Mouse (Mus musculus): Measurements from ENCODE around the gene Pigl.

Pigl gene

GRCm38 (mm10) chr11:62512529-62513080 is 54.3 kb downstream of the Pigl start:
- in situ Hi-C loops (cut with MboI, MseI) = loop anchor here in 1 of 2 experiments (5.0 kb wide), 1 partner anchor 200 kb away; no protein-coding TSS in a partner anchor

GRCm38 (mm10) chr11:62513311-62513710 is 55.1 kb downstream of the Pigl start:
- in situ Hi-C loops (cut with MboI, MseI) = loop anchor here in 1 of 2 experiments (5.0 kb wide), 1 partner anchor 201 kb away; no protein-coding TSS in a partner anchor

- in situ Hi-C loops (cut with MboI, MseI) = no loop called here
These were observed 60.7 kb downstream of the Pigl start for GRCm38 (mm10) chr11:62518991-62519390.

- in situ Hi-C loops (cut with MboI, MseI) = no loop called here
These were observed 64.0 kb downstream of the Pigl start for GRCm38 (mm10) chr11:62522283-62522682.

GRCm38 (mm10) chr11:62537089-62537488 is 78.8 kb downstream of the Pigl start:
- in situ Hi-C loops (cut with MboI, MseI) = no loop called here

GRCm38 (mm10) chr11:62537590-62537989 is 79.3 kb downstream of the Pigl start:
- in situ Hi-C loops (cut with MboI, MseI) = no loop called here

- in situ Hi-C loops (cut with MboI, MseI) = no loop called here
These were observed 80.2 kb downstream of the Pigl start for GRCm38 (mm10) chr11:62538321-62539088.

- in situ Hi-C loops (cut with MboI, MseI) = no loop called here
These were observed 81.0 kb downstream of the Pigl start, which contains the start of gene Cenpv for GRCm38 (mm10) chr11:62539089-62539890. Gene Cenpv, minus strand, starts transcription at chr11:62539261.

GRCm38 (mm10) chr11:62540167-62540566 is 81.9 kb downstream of the Pigl start:
- in situ Hi-C loops (cut with MboI, MseI) = no loop called here

GRCm38 (mm10) chr11:62540969-62541368 is 82.7 kb downstream of the Pigl start:
- in situ Hi-C loops (cut with MboI, MseI) = no loop called here

GRCm38 (mm10) chr11:62541581-62541980 is 83.3 kb downstream of the Pigl start:
- in situ Hi-C loops (cut with MboI, MseI) = no loop called here

GRCm38 (mm10) chr11:62543991-62544390 is 85.7 kb downstream of the Pigl start:
- in situ Hi-C loops (cut with MboI, MseI) = no loop called here

- in situ Hi-C loops (cut with MboI, MseI) = no loop called here
These were observed 91.5 kb downstream of the Pigl start for GRCm38 (mm10) chr11:62549782-62550181.

- in situ Hi-C loops (cut with MboI, MseI) = no loop called here
These were observed 92.0 kb downstream of the Pigl start for GRCm38 (mm10) chr11:62550227-62550685.

GRCm38 (mm10) chr11:62550727-62551225 is 92.5 kb downstream of the Pigl start, which contains the start of gene Ubb:
Gene Ubb, plus strand, starts transcription at chr11:62551171.
- in situ Hi-C loops (cut with MboI, MseI) = no loop called here

- in situ Hi-C loops (cut with MboI, MseI) = no loop called here
These were observed 93.2 kb downstream of the Pigl start for GRCm38 (mm10) chr11:62551226-62552119.

- in situ Hi-C loops (cut with MboI, MseI) = no loop called here
These were observed 94.9 kb downstream of the Pigl start for GRCm38 (mm10) chr11:62553186-62553585.

- in situ Hi-C loops (cut with MboI, MseI) = no loop called here
These were observed 95.4 kb downstream of the Pigl start for GRCm38 (mm10) chr11:62553633-62554032.

GRCm38 (mm10) chr11:62554163-62554855 is 96.0 kb downstream of the Pigl start:
- in situ Hi-C loops (cut with MboI, MseI) = no loop called here

- in situ Hi-C loops (cut with MboI, MseI) = no loop called here
These were observed 96.8 kb downstream of the Pigl start for GRCm38 (mm10) chr11:62554934-62555517.

Measured in T-helper 17 cell (primary cell).